Mouse (Mus musculus) midbrain, postnatal 0 days (tissue): ENCODE results near the gene Sgms2. TPM values are rescaled to one million over a fixed set of nuclear protein-coding genes. Genes with fewer than 3 reads are reported as not detected.

Experiments used
- ATAC-seq: fragments of 200-750 bp; cut with Nextera tagmentation; 2 replicates; pipeline ENCODE4 v1.8.0; 2017; ENCODE audit warnings: moderate number of reproducible peaks, mild to moderate bottlenecking, moderate TSS enrichment, moderate library complexity; ENCODE audit not compliant: low FRiP score
- DNase-seq: peaks from one replicate; pipeline ENCODE4 v3.0.0-alpha.2; 2015; ENCODE audit warnings: low spot score
- H3K27ac ChIP-seq: fragments of 300-500 bp; sonication (generic); 2 replicates; pipeline ENCODE4 v1.5.1; 2014; ENCODE audit warnings: low read depth, mild to moderate bottlenecking, low read length, mixed read lengths
- H3K27me3 ChIP-seq: fragments of 300-500 bp; sonication (generic); 2 replicates; pipeline ENCODE4 v1.6.1; 2014; ENCODE audit warnings: low read length, control low read depth, mixed read lengths; ENCODE audit not compliant: insufficient read depth
- H3K36me3 ChIP-seq: fragments of 300-500 bp; sonication (generic); 2 replicates; pipeline ENCODE4 v1.6.1; 2014; ENCODE audit warnings: low read length, control low read depth, mixed read lengths; ENCODE audit not compliant: insufficient read depth
- H3K4me1 ChIP-seq: fragments of 300-500 bp; sonication (generic); 2 replicates; pipeline ENCODE4 v1.6.1; 2014; ENCODE audit warnings: mild to moderate bottlenecking, control low read depth, antibody characterized with exemption, low read length, mixed read lengths; ENCODE audit not compliant: insufficient read depth
- H3K4me2 ChIP-seq: fragments of 300-500 bp; sonication (generic); 2 replicates; pipeline ENCODE4 v1.6.1; 2014; ENCODE audit warnings: low read depth, mild to moderate bottlenecking, low read length, mixed read lengths; ENCODE audit not compliant: poor library complexity, severe bottlenecking
- H3K4me3 ChIP-seq: fragments of 300-500 bp; sonication (generic); 2 replicates; pipeline ENCODE4 v1.5.1; 2014; ENCODE audit warnings: low read depth, mild to moderate bottlenecking, low read length, moderate library complexity
- H3K9ac ChIP-seq: fragments of 300-500 bp; sonication (generic); replicated peaks from 2 replicates; pipeline ENCODE4 v1.6.1; 2014; ENCODE audit warnings: mild to moderate bottlenecking, low read length, moderate library complexity, mixed read lengths; ENCODE audit not compliant: poor library complexity, severe bottlenecking
- H3K9me3 ChIP-seq: fragments of 300-500 bp; sonication (generic); 2 replicates; pipeline ENCODE4 v1.6.1; 2016; ENCODE audit warnings: low read length, control low read depth
- CTCF ChIP-seq: IDR thresholded peaks from 2 replicates; pipeline ENCODE4 v1.5.1; 2016; ENCODE audit warnings: antibody characterized with exemption, mild to moderate bottlenecking
- WGBS: fragments of 180-500 bp; shearing (Covaris S2); extraction: QIAGEN DNeasy Blood & Tissue Kit; methylation state at CpG from one replicate; pipeline ENCODE4 v1.1.7; 2014; 5-methylcytosine and 5-hydroxymethylcytosine counted together
- polyA plus RNA-seq: library from polyadenylated mRNA; unstranded; fragments of >200 nt; fragmentation: Nextera tagmentation; extraction: Ambion mirVana; gene quantifications from 2 replicates; pipeline ENCODE4 v1.2.1, GENCODE M21; 2015
- total RNA-seq: library from RNA; depleted of rRNA; stranded (reverse); fragments of >200 nt; gene quantifications from 2 replicates; pipeline ENCODE4 v1.2.3, GENCODE M21; 2014

The Sgms2 gene
- total and polyA plus RNA-seq, 2 experiments from 2014 or later, result 1.9 to 10.6 TPM

DNA sequence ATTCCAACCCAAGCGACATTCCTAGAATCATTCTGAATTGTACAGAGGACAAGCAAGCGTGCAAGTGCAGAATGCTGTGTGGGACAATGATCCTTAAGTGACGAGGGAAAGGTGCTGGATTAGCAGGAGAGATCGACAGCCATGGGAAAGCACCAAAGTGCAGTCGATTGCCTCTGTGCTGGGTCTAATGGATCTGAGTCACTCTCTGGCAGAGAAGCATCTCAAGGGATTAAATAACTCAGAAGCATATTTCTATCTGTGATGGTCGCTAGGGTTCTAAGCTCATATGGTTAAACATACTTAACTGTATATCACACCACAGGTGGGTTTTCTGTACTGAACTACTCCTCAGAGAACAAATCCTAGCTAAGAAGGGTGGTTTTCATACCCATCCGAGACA lies 118.2 kb downstream of the Sgms2 start:
- 82% methylated on average over 7 of the region's 7 CpGs for WGBS
- H3K27ac ChIP-seq, result no peak overlapping the region
- no peaks in the 10 kb centered on the region for H3K9me3 ChIP-seq
- H3K4me3 ChIP-seq, result no peak overlapping the region
- TF ChIP-seq CTCF, result no peak
- DNase-seq (no peak), ATAC-seq (no peak)
- no peak overlapping the region for H3K4me2 ChIP-seq
- H3K27me3 ChIP-seq, result no peaks in the 10 kb centered on the region
- H3K4me1 ChIP-seq, result no peaks in the 10 kb centered on the region
- H3K9ac ChIP-seq, result no peak overlapping the region
- no peaks in the 10 kb centered on the region for H3K36me3 ChIP-seq

DNA sequence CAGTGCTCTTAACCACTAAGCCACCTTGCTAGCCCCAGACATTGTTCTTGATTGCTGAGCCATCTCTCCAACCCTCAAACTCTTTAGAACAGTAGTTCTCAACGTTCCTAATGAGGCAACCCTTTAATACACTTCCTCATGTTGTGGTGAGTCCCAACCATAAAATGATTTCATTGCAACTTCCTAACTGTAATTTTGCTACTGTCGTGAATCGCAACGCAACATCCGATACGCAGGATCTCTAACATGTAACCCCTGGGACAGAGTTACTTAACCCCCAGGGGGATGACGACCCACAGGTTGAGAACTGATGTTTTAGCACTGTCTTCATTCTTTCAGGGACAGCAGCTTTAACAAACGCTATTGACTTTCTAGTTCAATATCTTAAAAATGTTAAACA lies 122.5 kb downstream of the Sgms2 start:
- no peak overlapping the region for H3K4me3 ChIP-seq
- ATAC-seq (no peak), DNase-seq (no peak)
- no peak overlapping the region for H3K4me2 ChIP-seq
- TF ChIP-seq CTCF, result no peak
- no peak overlapping the region for H3K27ac ChIP-seq
- no peaks in the 10 kb centered on the region for H3K9me3 ChIP-seq
- 91% methylated on average over 8 of the region's 8 CpGs for WGBS
- H3K27me3 ChIP-seq, result no peaks in the 10 kb centered on the region
- no peaks in the 10 kb centered on the region for H3K36me3 ChIP-seq
- H3K9ac ChIP-seq, result no peak overlapping the region
- H3K4me1 ChIP-seq, result peaks cover 3% of the 10 kb centered on the region; the same call in 1 of the 2 replicates

DNA sequence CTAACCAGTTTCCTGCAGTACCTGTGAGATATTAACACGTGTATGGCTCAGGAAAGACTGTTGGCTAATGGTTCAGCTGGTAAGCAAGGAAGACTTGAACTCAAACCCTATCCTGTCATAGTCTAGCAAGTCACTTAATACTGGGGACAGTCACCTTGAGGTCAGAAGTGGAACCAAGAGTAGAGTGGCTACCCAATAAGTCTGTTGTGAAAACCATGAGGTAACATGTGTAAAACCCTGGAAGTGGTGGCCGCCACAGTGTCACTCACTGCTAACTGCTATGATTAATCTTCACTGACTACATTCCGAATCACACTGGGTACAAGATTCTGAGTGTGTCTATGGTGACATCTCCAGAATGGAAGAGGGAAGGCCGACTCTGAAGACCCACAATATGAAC lies 123.8 kb downstream of the Sgms2 start:
- Histone ChIP-seq H3K4me3 (no peak overlapping the region), H3K27me3 (no peaks in the 10 kb centered on the region), H3K9me3 (no peaks in the 10 kb centered on the region), H3K27ac (no peak overlapping the region), H3K4me2 (no peak overlapping the region), H3K9ac (no peak overlapping the region), H3K4me1 (peaks cover 3% of the 10 kb centered on the region; the same call in 1 of the 2 replicates), H3K36me3 (no peaks in the 10 kb centered on the region)
- DNase-seq (no peak), ATAC-seq (no peak)
- 91% methylated on average over 4 of the region's 4 CpGs for WGBS
- TF ChIP-seq CTCF, result no peak

DNA sequence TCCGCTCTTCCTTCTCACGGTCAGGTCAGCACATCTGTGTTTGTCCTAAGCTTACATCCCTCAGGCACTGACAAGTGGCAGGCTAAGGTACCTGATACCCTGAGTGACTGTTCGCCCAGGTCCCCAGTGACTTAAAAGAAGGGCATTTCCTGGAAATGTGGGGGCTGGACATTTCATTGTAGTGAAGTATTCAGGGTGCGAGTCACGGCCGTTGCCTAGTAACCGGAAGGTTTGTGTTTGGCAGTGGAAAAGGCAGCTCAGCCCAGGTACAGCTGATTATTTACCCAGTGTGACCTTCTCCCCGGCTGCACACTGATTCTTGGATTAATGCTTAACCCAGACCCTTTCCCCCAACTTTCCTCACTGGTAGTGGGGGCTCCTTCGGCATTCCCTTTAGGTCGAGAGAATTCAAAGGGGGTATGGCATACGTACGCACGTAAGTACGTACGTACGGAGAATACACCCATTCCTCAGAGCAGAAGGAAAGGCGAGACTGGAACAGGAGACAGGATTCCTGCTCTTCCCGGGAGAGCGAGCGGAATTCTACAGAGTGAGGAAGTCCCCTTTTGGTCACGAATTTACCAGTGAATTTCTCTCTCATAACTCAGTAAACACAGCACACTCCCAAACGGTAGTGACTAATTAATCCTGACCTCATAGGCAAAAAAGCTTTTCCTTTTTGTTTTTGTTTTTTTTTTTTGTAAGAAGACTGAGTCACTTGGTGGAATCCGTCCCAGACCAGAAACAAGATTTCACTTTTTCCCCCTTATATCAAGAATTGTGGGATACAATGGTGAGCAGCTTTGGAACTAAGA lies 126.4 kb downstream of the Sgms2 start:
- Histone ChIP-seq H3K4me2 (peak overlapping the region; percentile 10; the same call in 1 of the 2 replicates), H3K4me1 (peaks cover 3% of the 10 kb centered on the region; the same call in 1 of the 2 replicates), H3K4me3 (no peak overlapping the region), H3K9me3 (no peaks in the 10 kb centered on the region), H3K27me3 (no peaks in the 10 kb centered on the region), H3K36me3 (no peaks in the 10 kb centered on the region), H3K27ac (no peak overlapping the region), H3K9ac (no peak overlapping the region)
- peak; percentile 30 for DNase-seq
- WGBS, result 73% methylated on average over 23 of the region's 23 CpGs
- ATAC-seq, result peak; percentile 69; the same call in 1 of the 2 replicates
- TF ChIP-seq CTCF, result no peak

DNA sequence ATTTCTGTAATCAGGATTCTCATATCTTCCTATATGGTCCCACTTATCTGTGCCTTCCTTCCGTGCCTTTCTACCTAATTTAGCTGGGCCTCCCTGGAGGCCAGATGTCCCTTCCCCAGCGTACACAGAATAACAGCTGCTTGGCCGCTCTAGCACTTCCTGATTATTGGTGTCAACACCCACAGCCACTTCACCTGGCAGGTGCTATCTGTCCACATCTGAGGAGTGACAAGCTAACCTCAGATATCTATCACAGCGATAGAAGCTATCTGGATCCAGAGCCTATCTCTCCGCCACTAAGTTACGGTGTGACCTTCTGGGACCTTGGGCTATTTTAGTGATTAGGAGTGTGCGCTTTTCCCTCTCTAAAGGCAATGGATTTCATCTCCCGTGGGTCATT lies 127.0 kb downstream of the Sgms2 start:
- 76% methylated on average over 8 of the region's 8 CpGs for WGBS
- Histone ChIP-seq H3K9me3 (no peaks in the 10 kb centered on the region), H3K36me3 (no peaks in the 10 kb centered on the region), H3K9ac (no peak overlapping the region), H3K27me3 (no peaks in the 10 kb centered on the region), H3K4me1 (peaks cover 3% of the 10 kb centered on the region; the same call in 1 of the 2 replicates), H3K4me3 (no peak overlapping the region), H3K4me2 (peak overlapping the region; percentile 10; the same call in 1 of the 2 replicates), H3K27ac (0 out of 2 replicates have a peak overlapping the region, but pooled peaks have one; percentile 3)
- DNase-seq, result no peak
- TF ChIP-seq CTCF, result no peak
- peak; percentile 27; the same call in 1 of the 2 replicates for ATAC-seq

- no peak for DNase-seq
- H3K4me2 ChIP-seq, result no peak overlapping the region
- WGBS, result 88% methylated on average over 14 of the region's 14 CpGs
- no peaks in the 10 kb centered on the region for H3K9me3 ChIP-seq
- H3K36me3 ChIP-seq, result no peaks in the 10 kb centered on the region
- no peak for ATAC-seq
- no peak for TF ChIP-seq CTCF
- peaks cover 3% of the 10 kb centered on the region; the same call in 1 of the 2 replicates for H3K4me1 ChIP-seq
- H3K4me3 ChIP-seq, result no peak overlapping the region
- H3K9ac ChIP-seq, result no peak overlapping the region
- H3K27me3 ChIP-seq, result no peaks in the 10 kb centered on the region
- H3K27ac ChIP-seq, result no peak overlapping the region
Measured at GRCm38 (mm10) chr3:131363602-131364001, 127.6 kb downstream of the Sgms2 start.
